Mouse (Mus musculus): Measurements from ENCODE around the gene Mri1. TPM values are rescaled to one million over a fixed set of nuclear protein-coding genes. Genes with fewer than 3 reads are reported as not detected.
"Not testable (repeated sequence)": the region's sequence is repeated elsewhere in the genome, so short reads cannot be mapped to it uniquely, and the experiment has no call there.

The Mri1 gene
- polyA plus RNA-seq (2015; fragmentation: Nextera tagmentation; extraction: Ambion mirVana): 53.3 and 58.8 TPM in 2 replicates

GRCm38 (mm10) chr8:84256822-84257610, at the start of gene Mri1:
Gene Mri1 (minus strand): TSS chr8:84257326.
- Histone ChIP-seq H3K4me1 (peaks cover 17% of the 10 kb centered on the region), H3K9ac (replicated peaks) (peak within 1 kb of the TSS; percentile 85), H3K9me3 (no peaks in the 10 kb centered on the region), H3K4me3 (peak within 1 kb of the TSS; percentile 83), H3K36me3 (peaks cover 60% of the 10 kb centered on the region), H3K27me3 (no peaks in the 10 kb centered on the region), H3K27ac (replicated peaks) (peak within 1 kb of the TSS; percentile 93), H3K4me2 (replicated peaks) (peak within 1 kb of the TSS; percentile 79)
- peak; percentile 89 for ATAC-seq (replicated peaks)
- WGBS: under 1% methylated on average over 63 of the region's 64 CpGs

GRCm38 (mm10) chr8:84303951-84304350, 46.8 kb upstream of the Mri1 start:
- Histone ChIP-seq H3K27ac (replicated peaks) (no peak overlapping the region), H3K27me3 (no peaks in the 10 kb centered on the region), H3K9me3 (no peaks in the 10 kb centered on the region), H3K36me3 (no peaks in the 10 kb centered on the region), H3K4me3 (no peak overlapping the region), H3K9ac (replicated peaks) (no peak overlapping the region), H3K4me1 (no peaks in the 10 kb centered on the region), H3K4me2 (replicated peaks) (no peak overlapping the region)
- ATAC-seq (replicated peaks): no peak
- WGBS: 90% methylated on average over 2 of the region's 2 CpGs

- no peaks in the 10 kb centered on the region for H3K36me3 ChIP-seq
- H3K4me3 ChIP-seq: no peak overlapping the region
- H3K9me3 ChIP-seq: no peaks in the 10 kb centered on the region
- whole genome bisulfite sequencing: 56% methylated on average over 5 of the region's 5 CpGs
- no peak overlapping the region for H3K9ac ChIP-seq (replicated peaks)
- no peak overlapping the region for H3K27ac ChIP-seq (replicated peaks)
- ATAC-seq (replicated peaks): no peak
- no peak overlapping the region for H3K4me2 ChIP-seq (replicated peaks)
- no peaks in the 10 kb centered on the region for H3K4me1 ChIP-seq
- no peaks in the 10 kb centered on the region for H3K27me3 ChIP-seq
Measured at GRCm38 (mm10) chr8:84297029-84297785, 40.1 kb upstream of the Mri1 start.

- Histone ChIP-seq H3K4me2 (replicated peaks) (no peak overlapping the region), H3K36me3 (no peaks in the 10 kb centered on the region), H3K9ac (replicated peaks) (no peak overlapping the region), H3K4me1 (no peaks in the 10 kb centered on the region), H3K27me3 (no peaks in the 10 kb centered on the region), H3K4me3 (no peak overlapping the region), H3K9me3 (no peaks in the 10 kb centered on the region), H3K27ac (replicated peaks) (no peak overlapping the region)
- no peak for ATAC-seq (replicated peaks)
- WGBS: 23% methylated on average over 8 of the region's 8 CpGs
Measured at GRCm38 (mm10) chr8:84291688-84292087, 34.6 kb upstream of the Mri1 start.

- Histone ChIP-seq H3K27me3 (no peaks in the 10 kb centered on the region), H3K9ac (replicated peaks) (no peak overlapping the region), H3K4me1 (no peaks in the 10 kb centered on the region), H3K4me2 (replicated peaks) (no peak overlapping the region), H3K27ac (replicated peaks) (no peak overlapping the region), H3K9me3 (no peaks in the 10 kb centered on the region), H3K4me3 (no peak overlapping the region), H3K36me3 (no peaks in the 10 kb centered on the region)
- WGBS: 67% methylated on average over 5 of the region's 5 CpGs
- no peak for ATAC-seq (replicated peaks)
Measured at GRCm38 (mm10) chr8:84291086-84291485, 34.0 kb upstream of the Mri1 start.

- H3K9ac ChIP-seq (replicated peaks): no peak overlapping the region
- H3K4me2 ChIP-seq (replicated peaks): no peak overlapping the region
- no peaks in the 10 kb centered on the region for H3K36me3 ChIP-seq
- no peaks in the 10 kb centered on the region for H3K27me3 ChIP-seq
- ATAC-seq (replicated peaks): no peak
- H3K27ac ChIP-seq (replicated peaks): no peak overlapping the region
- no peak overlapping the region for H3K4me3 ChIP-seq
- 42% methylated on average over 2 of the region's 2 CpGs for WGBS
- H3K4me1 ChIP-seq: no peaks in the 10 kb centered on the region
- no peaks in the 10 kb centered on the region for H3K9me3 ChIP-seq
Measured at GRCm38 (mm10) chr8:84288892-84289291, 31.8 kb upstream of the Mri1 start.

- not testable (repeated sequence) for H3K36me3 ChIP-seq; H3K4me3 ChIP-seq; H3K27me3 ChIP-seq; ATAC-seq (replicated peaks); H3K27ac ChIP-seq (replicated peaks); H3K9me3 ChIP-seq; H3K4me2 ChIP-seq (replicated peaks); H3K4me1 ChIP-seq; H3K9ac ChIP-seq (replicated peaks)
- WGBS: 50% methylated on average over 5 of the region's 5 CpGs
Measured at GRCm38 (mm10) chr8:84285665-84286064, 28.5 kb upstream of the Mri1 start.

- H3K9ac ChIP-seq (replicated peaks): no peak overlapping the region
- H3K4me2 ChIP-seq (replicated peaks): no peak overlapping the region
- no peaks in the 10 kb centered on the region for H3K4me1 ChIP-seq
- H3K27ac ChIP-seq (replicated peaks): no peak overlapping the region
- H3K27me3 ChIP-seq: no peaks in the 10 kb centered on the region
- ATAC-seq (replicated peaks): no peak
- H3K4me3 ChIP-seq: no peak overlapping the region
- no peaks in the 10 kb centered on the region for H3K36me3 ChIP-seq
- WGBS: 38% methylated on average over 9 of the region's 9 CpGs
- H3K9me3 ChIP-seq: no peaks in the 10 kb centered on the region
Measured at GRCm38 (mm10) chr8:84284608-84285063, 27.5 kb upstream of the Mri1 start.

GRCm38 (mm10) chr8:84280777-84281176, 23.7 kb upstream of the Mri1 start:
- WGBS: 84% methylated on average over 10 of the region's 10 CpGs
- no peak for ATAC-seq (replicated peaks)
- Histone ChIP-seq H3K27ac (replicated peaks) (no peak overlapping the region), H3K4me1 (no peaks in the 10 kb centered on the region), H3K27me3 (no peaks in the 10 kb centered on the region), H3K4me3 (no peak overlapping the region), H3K9ac (replicated peaks) (no peak overlapping the region), H3K36me3 (no peaks in the 10 kb centered on the region), H3K4me2 (replicated peaks) (no peak overlapping the region), H3K9me3 (no peaks in the 10 kb centered on the region)

GRCm38 (mm10) chr8:84276447-84276846, 19.3 kb upstream of the Mri1 start:
- H3K9ac ChIP-seq (replicated peaks): no peak overlapping the region
- no peak overlapping the region for H3K4me2 ChIP-seq (replicated peaks)
- 69% methylated on average over 1 of the region's 1 CpGs for WGBS
- no peak for ATAC-seq (replicated peaks)
- no peaks in the 10 kb centered on the region for H3K9me3 ChIP-seq
- no peak overlapping the region for H3K27ac ChIP-seq (replicated peaks)
- no peak overlapping the region for H3K4me3 ChIP-seq
- no peaks in the 10 kb centered on the region for H3K4me1 ChIP-seq
- H3K36me3 ChIP-seq: no peaks in the 10 kb centered on the region
- H3K27me3 ChIP-seq: no peaks in the 10 kb centered on the region

GRCm38 (mm10) chr8:84273968-84274367, 16.8 kb upstream of the Mri1 start:
- WGBS: 82% methylated on average over 3 of the region's 3 CpGs
- Histone ChIP-seq H3K4me3 (no peak overlapping the region), H3K4me1 (peaks cover 11% of the 10 kb centered on the region), H3K27me3 (no peaks in the 10 kb centered on the region), H3K36me3 (no peaks in the 10 kb centered on the region), H3K27ac (replicated peaks) (no peak overlapping the region), H3K4me2 (replicated peaks) (no peak overlapping the region), H3K9ac (replicated peaks) (no peak overlapping the region), H3K9me3 (no peaks in the 10 kb centered on the region)
- ATAC-seq (replicated peaks): no peak

GRCm38 (mm10) chr8:84272302-84272701, 15.2 kb upstream of the Mri1 start:
- no peaks in the 10 kb centered on the region for H3K9me3 ChIP-seq
- H3K27me3 ChIP-seq: no peaks in the 10 kb centered on the region
- no peak for ATAC-seq (replicated peaks)
- no peak overlapping the region for H3K4me2 ChIP-seq (replicated peaks)
- no peak overlapping the region for H3K4me3 ChIP-seq
- no peaks in the 10 kb centered on the region for H3K36me3 ChIP-seq
- H3K9ac ChIP-seq (replicated peaks): no peak overlapping the region
- no peak overlapping the region for H3K27ac ChIP-seq (replicated peaks)
- 82% methylated on average over 4 of the region's 4 CpGs for WGBS
- peaks cover 13% of the 10 kb centered on the region for H3K4me1 ChIP-seq
